Mouse (Mus musculus) kidney, adult 8-10 months (tissue): Measurements from ENCODE around the gene Hes2.

Experiments used
- DNase-seq, 2 experiments: peaks; one replicate each; pipeline ENCODE4 v3.0.0; 2022

Hes2 gene

DNA sequence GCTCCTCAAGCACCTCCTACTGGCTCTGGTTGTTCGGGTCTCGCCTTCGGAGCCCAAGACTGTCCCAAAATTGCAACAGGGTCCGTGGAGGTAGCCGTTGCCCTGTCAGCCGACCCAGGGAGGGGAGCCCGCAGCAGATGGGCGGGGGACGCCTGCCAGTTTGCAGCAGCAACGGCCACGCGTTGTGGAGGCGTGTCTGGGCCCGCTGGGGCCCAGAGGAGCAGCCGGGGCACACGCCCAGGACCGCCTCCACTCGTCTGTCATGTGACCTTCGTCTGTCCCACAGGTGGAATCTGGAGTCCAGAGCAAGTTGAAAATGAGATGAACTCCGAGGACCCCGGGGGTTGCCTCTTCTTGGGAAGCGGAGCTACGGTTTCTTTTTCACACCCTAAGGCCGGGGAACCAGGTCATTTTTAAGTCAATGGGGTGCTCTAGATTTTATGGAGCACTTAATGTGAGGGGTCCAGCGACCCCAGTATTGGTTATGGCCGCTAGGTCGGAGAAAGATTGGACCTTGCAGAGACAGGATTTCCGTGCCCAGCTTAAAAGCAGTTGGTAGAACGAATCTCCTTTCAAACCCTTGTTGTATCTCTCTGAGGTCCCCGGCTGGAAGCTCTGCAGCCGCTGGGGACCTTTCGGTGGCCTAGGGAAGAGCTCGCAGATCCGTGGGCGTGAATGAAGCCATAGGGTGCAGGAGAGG lies at the start of gene Hes2:
Hes2 (plus strand) TSS at position 283 of the 700 bp plus-strand sequence.
- peak in 1 of 2 experiments; percentile 45 for DNase-seq

DNA sequence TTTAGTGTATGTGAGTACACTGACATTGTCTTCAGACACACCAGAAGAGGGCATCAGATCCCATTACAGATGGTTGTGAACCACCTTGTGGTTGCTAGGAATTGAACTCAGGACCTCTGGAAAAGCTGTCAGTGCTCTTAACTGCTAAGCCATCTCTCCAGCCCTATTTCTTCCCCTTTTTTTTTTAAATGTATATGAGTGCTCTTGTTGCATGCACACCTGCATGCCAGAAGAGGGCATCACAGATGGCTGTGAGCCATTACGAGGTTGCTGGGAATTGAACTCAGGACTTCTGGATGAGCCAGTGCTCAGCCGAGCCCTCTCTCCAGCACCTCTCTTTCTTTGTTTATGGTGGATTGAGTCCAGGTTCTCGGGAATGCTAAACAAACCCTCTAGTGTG lies 49.2 kb upstream of the Hes2 start:
- no peak for DNase-seq

DNA sequence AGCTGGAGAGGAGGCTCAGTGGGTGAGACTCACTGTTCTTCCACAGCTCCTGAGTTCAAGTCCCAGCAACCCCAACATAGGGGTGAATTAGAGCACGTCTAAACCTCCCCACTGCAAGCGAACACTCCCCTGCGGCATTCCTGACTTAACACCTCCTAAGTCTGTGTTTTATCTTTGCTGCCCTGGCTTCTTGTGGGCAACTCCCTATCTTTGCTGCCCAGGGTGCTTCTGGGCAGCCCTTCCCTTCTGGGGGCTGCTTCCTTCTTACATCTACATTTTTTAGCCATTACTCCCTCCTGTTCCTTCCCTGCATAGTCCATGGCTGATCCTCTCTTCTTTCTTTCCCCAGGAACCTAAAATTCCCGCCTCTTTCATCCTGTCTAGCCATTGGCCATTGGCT lies 48.0 kb upstream of the Hes2 start:
- DNase-seq, result no peak

DNA sequence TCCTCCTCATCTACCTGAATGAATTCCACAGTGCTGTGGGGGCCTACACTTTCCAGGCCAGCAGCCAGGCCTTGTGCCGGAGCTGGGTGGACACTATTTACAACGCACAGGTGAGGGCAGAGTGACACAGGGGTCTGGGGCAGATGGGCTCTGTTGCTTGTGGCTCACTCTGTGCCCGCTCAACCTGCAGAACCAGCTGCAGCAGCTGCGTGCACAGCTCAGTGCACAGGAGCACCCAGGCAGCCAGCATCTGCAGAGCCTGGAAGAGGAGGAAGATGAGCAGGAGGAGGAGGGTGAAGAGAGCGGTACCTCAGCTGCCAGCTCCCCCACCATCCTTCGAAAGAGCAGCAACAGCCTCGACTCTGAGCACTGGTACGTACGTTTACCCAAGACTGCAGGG lies 46.3 kb upstream of the Hes2 start:
- no peak for DNase-seq

DNA sequence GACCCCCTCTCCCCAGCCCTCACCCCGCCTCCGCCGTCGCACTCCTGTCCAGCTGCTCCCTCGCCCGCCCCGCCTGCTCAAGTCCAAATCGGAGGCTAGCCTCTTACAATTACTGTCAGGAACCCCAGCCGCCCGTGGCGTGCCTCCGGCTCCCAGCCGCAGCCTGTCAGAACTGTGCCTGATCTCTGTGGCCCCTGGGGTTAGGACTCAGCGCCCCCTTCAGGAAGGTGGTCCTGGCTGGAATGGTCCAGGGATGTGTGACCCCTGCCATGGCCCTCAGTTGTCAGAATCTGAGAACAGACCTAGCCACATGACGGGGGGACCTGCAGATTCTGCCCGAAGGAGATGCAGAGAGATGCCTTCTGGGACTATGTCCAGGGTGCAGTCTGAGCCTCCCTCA lies 44.6 kb upstream of the Hes2 start:
- no peak for DNase-seq

DNA sequence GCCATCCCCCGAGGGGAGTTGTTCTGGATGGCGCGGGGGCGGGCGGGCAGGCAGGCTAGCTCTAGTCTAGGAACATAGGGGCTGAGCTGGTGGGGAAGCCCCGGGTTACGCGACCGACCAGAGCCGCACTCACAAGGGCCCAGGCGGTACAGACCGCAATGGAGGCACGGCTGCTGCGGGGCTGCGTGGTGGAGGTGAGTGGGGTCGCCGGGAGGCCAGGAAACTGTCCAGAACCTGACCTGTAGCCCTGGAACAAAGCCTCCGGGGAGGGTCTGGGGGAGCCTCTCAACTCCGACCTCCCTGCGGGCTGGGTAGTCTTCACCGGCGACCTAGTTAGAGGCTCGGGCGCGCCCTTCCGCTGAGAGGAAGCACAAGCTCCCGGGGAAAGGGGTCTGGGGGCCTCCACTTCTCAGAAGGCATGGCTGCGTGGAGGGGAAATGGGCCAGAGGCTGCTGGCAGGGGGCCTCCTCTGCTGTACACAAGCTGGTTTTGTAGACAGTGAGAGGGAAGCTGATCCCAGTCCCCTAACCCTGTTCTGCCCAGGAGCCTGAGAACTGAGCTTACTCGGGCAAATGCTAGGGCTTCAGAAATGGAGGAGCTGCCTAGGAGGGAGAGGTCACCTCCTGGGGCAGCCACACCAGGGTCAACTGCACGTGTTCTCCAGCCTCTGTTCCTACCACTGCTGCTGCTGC lies 42.6 kb upstream of the Hes2 start, which contains the start of gene Tnfrsf25:
Tnfrsf25 (plus strand) TSS at position 14 of the 692 bp plus-strand sequence.
- no peak for DNase-seq

DNA sequence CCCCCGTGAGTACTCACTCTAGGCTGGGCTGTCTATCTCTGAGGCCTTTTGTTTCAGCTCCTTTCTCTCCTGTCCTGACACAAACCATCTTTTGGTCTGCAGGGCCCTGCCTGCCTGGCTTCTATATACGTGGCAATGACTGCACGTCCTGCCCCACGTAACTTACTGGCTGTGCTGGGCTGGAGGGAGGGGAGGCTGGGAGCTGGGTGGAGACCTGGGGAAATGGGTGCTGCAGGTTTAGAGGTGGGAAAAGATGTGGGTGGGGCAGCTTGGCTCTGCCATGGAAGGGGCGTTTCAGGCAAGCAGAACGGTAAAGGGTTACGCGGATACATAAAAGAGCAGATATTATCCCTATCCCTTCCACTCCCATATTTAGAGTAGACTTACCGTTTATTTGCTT lies 41.1 kb upstream of the Hes2 start:
- DNase-seq, result no peak

DNA sequence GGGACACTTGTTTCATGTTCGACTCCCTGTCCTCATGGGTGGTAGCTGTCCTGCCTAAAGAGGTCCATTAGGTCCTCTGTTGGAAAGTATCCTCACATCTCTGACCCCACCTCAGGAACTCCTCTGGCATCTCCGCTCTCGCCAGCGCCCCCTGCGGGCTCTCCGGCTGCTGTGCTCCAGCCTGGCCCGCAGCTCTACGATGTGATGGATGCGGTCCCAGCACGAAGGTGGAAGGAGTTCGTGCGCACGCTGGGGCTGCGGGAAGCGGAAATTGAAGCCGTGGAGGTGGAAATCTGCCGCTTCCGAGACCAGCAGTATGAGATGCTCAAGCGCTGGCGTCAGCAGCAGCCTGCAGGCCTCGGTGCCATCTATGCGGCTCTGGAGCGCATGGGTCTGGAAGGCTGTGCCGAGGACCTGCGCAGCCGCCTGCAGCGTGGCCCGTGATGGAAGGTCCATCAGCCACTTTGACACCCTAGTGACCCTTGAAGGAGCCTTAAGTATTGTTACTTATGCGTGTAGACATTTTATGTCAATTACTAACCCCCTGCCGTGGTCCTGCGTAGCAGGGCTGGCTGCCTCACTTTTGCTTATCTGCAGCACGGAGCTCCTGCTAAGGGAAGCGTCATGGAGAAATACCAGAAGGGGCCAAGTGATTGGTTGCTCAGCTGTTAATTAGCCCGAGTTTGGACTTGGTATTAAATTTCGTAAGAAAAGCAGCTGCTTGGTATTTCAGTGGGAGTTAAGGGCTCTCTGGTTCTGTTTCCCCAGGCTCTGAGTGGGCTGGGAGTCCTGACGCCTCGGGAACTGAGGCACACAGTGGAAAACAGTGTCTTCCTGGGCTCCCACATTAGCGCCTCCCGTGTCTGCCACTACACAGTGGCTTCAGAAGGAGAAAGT lies 39.0 kb upstream of the Hes2 start:
- DNase-seq, result peak in 1 of 2 experiments; percentile 60

DNA sequence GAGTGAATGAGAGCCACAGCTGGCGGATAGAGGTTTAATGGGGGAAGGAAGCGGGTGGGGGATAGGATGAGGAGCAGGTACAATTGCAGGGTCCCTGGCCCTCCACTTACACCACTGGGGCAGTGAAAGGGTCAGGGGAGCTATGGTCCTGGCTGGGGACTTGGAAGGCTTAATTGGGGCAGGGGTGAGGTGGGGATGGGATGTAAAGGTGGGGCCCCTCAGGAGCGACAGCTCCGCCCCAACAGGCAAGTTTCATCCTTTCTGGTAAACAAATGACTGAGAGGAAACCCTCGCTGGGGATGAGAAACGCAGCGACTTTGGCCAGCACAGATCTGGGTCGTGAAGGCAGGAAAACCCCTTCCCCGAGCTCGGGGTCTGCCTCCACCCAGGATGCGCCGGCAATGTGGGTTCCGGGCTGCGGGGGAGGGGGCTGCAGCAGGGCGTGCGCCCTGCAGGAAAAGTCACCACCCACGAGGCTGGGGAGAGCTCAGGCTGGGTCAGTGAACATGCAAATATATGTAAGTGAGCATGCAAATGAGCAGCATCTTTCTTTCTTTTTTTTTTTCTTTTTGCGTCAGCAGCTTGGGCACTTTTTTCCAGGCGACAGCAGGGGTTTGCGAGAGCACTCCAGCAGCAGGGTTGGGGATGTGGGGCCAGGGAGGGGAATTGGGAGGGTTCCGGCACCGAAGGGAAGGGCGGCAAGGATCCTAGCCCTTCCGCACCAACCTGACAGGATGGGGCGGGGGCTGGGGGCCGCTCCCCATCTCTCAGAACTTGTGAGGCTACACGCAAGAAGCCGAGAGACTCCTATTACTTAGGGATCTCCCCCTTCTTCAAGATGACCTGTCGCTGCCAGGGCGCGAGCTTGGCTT lies 38.1 kb upstream of the Hes2 start:
- DNase-seq, result no peak

DNA sequence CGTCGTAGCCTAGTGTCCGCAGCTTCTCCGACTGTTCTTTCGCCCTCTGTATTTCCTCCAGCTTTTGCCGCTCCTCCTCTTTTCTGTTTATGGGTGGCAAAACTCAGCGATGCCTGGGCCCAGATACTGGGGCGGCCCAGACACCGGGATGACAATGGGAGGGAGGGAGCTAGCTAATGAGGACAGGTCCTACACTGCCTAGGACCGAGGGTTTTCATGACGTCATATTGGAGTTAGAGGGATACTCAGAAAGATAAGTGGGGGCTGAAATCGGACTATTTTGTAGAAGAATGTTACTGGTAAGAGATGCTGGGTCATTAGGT lies 37.5 kb upstream of the Hes2 start:
- DNase-seq, result no peak

DNA sequence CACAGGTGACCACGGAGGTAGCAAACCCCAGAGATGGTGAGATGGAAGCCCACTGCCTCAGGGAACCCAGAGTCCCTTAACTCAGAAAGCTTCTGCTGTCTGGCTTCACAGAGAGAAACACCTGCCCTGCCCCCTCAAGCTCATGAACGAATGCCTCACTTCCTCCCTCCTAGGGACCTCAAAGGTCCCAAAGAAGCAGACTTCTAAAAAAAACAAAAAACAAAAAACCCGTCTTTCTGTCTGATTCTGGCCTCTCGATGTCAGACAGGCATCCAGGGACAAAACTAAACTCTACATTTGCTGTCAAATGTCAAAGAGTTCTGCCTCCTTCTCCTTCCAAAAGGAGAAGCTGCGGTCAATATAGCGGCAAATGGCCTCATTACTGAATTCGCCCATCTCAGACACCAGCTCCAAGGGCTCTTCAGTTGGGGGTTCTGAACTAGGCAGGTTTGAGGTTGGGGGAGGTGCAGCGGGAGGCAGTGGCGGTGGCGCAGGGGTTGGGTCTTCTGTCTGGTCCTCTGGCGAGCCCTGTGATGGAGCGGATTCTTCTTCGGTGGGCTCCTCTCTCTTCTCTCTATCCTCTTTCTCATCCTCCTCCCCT lies 34.2 kb upstream of the Hes2 start:
- no peak for DNase-seq

DNA sequence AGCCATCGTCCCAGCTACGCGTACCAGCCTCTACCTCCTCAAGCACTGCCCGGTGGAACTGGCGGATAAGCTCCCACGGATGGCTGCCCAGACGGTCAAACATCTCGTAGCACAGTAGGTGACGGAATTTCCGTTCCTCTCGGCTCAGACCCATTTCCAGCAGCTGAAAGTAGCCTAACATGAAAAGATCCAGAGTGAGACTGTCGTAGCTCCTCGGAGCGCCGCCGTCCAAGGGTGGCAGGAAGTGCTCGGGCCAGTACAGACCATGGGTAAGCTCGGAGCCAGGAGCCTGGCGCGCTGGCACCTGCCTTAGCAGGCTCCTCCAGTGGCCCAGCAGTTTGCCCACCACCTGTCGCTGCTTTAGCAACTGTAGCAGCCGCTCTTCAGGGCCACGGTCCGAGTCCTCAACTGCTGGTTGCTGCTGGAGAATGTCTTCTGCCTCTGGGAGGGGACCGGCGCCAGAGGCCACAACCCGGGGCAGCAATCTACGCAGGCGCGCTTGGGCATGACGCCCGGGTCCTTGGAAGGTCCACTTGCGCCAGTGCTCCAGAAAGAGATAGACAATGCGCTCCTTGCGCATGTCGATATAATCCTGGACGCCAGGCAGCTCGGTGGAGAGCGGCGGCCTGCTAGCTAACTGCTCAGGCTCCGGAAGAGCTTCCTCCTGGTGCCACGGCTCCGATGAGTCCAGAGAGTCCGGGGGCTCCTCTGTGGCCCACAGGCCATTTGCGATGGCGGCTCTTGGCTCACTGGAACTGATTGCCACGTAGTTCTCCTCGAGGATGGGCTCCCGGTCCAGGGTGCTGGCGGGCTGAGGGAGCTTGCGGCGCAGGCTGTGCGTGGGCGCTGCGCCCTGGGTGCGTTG lies 33.3 kb upstream of the Hes2 start:
- DNase-seq, result no peak

DNA sequence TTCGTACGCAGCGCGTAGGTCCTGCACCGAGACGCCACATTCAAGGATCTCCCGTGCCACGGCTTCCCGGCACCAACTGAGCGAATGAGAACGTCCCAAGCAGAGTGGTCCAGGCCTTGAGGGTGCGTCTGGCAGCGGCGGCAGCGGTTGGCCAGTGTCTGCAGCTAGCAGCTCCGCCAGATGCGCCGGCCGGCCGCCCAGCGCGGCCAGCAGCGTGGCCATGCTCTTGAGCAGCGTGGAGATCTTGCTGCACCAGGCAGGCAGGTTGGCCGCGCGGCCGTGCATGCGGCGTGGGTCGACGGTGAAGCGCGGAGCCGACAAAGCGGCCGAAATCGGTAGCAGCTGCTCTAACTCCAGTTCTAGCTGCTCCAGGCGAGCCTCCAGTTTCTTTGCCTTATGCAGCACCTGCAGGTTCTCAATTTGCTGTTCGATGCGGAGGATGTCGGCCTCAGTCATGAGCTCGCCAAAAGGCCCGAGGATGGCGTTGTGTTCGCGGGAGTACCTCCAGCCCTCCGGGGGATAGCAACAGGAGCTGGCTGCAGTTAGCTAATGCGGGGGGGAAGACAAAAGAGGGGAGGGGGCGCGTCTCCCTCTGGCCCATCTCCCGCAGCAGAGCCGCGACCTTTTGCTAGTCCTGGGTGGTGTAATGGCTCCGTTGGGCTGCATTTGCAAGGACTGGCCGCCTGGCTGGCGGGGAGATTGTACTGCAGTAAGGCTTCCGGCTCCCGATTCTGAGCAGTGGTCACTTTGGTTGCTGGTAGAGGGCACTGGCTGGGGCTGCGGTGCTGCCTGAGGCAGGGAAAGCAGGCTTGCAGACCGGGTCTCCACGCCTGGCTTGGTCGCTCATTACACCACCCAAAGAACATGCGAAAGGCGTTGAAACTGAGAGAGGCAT lies 32.4 kb upstream of the Hes2 start:
- no peak for DNase-seq

DNA sequence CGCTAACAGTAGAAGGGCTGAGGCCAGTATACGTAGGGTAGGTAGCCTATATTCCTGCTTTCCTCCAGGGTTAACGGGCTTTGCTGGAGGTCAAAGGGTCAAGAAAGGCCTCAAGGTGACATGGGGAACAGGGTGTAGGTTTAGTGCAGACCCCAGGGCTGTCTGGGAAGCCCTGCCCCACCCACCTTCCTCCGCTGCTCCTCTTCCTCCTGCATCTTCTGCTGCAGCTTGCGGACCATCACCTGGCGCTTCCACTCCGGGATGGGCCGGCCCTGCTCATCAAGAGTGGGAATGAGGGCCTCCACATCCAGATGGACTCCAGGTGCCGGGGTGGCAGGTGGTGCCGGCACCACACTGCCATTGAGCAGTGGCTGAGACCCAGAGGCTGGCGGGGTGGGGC lies 30.8 kb upstream of the Hes2 start:
- no peak for DNase-seq

DNA sequence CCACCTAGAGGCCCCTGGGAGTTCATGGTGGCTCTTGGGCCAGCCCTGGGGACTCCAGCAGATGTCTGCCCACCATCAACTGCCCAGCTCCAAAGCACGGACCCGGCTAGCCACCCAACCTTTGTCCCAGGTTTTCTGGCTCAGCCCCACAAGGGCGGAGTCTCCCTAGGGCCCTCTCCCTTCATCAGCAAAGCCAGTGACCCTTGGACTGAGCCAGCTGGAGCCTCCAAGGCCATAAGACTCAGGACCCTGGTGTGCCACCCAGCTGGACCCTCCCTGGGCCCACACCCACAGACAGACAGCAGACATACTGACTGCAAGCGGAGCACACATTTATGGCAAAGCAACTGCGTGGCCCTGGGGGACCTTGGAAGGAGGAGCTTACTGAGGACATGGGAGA lies 29.9 kb upstream of the Hes2 start:
- peak; percentile 87 to 89 for DNase-seq

DNA sequence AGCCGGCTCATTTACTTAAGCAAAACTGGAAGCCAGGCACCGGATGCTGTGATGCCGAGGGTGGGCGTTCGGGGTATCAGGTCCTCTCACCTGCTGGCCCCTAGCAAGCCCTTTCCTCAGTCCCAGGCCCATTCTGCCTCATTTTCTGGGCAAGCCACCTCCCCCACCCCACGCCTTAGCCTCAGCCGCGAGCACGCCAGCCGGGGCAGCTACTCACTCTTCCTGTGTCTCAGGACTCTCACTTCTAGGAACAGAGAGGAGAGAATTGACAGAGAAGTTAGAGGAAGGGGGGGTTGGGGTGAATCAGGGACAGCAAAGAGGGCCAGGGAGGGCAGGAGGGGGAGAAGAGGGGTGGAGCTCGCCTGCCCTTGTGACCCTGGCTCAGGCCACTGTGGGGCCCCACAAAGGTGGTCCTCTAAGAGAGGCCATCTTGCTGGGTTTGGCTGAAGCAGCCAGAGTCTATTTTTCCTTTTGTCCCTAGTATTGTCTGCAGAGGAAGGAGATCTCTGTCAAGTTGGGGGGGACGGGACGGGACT lies 29.2 kb upstream of the Hes2 start:
- DNase-seq, result no peak

DNA sequence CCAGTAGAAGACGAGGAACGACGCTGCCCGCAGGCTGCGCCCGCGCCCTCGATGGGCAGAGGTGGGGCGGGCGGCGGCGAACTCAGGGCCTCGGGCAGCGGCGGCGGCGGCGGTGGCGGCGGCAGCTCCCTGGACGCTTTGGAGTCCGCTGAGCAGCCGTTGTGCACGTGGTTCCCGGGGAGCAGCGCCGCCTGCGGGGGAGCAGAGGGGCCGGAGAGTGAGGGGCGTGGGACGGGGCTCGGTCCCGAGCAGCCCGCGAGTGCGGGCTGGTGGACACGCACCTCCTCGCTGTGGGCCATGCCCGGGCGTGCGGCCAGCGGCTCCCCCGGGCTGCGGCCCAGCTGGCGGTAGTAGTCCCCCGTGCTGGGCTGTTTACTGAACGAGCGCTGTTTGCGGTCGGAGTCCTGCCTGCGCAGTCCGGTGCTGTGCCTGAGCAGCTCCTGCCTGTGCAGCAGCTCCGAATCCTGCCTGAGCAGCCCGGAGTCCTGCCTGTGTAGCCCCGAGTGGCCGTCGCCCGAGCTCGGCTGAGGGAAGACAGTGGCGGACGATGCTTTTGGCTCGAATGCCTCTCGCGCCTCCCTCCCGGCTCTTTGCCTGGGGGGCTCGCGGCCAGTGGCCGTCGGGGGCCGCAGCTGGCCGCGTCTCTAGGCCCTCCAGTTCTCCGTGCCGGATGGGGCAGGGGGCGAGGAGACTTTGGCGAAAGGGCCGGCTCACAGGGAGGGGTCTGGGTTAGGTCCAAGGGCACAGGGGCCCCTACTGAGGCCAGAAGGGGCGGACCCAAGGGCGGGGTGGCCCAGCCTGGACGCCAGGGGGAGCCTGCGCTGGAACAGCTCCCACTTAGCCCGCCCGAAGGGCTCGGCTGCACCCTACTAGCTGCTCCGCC lies 27.7 kb upstream of the Hes2 start:
- peak; percentile 71 to 77 for DNase-seq

DNA sequence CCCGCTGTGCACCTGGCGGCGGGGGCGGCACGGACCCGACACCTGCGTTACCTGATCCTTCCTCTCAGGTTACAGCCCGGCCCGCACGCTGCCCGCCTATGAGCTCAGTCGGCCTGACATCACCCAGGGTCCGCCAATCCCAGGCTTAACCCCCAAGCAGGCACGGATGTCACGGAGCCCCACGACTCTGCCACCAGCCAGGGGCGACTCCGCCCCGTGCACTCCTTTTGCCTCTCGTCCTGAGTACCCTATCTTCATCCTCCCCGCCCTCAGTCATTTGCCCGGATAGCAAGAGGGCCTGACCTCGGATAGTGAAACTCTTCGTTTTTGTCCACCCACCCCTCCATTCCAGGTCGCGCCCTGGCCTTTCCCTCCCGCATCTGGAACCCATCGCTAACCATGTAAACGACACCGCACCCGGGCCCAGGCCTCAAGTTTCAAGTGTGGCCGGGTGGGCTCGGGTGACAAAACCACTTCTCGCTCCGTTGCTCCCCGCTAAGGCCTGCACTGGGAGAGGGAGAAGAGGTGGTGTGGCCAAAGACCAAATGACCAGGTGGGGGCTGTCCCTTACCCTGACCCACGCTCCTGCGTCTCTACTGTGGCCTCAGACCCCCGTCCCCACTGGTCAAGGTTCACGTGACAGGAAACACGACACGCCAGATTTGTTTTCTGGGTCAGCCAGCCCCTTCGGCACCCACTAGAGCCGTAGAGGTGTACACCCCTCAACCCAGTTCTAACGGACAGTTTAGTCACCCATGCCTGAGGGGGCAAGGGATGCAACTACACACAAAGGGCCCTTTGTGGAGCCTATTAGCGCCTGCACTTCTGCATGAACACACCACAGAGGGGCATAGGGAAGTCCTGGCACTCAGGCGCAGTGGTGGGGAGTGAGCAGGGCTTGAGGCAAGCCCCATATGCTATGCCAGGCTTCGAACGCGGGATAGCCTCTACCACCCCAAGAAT lies 26.6 kb upstream of the Hes2 start:
- no peak for DNase-seq
